Mouse (Mus musculus): ENCODE data around the gene Ccin. TPM values are rescaled to one million over a fixed set of nuclear protein-coding genes. Genes with fewer than 3 reads are reported as not detected.

Gene Ccin
- total RNA-seq, 2 experiments from 2014 or later, result not detected

DNA sequence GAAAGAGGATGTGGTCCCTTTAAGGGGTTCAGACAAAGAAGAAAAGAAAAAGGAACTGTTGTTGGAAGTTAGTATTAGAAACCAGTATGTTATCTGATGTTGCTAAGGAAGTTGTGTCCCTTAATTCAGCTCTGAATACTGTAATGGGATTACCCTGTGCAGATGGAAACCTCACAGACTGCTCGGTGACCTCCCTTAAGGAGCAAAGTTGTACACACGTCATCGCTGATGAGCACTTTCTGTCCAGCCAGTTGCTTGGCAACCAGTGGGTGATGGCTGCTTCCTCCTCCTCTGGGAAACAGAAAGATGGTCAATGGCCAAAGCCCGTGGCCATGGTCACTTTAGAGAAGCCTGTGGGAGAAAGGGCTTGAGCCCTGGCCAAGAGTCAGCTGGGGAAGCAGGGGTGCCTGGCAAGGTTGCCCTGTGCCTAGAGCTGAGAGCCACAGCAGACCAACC lies 9.7 kb upstream of the Ccin start:
- ATAC-seq (replicated peaks; ENCODE audit: poor library complexity, severe bottlenecking), result peak; percentile 75

DNA sequence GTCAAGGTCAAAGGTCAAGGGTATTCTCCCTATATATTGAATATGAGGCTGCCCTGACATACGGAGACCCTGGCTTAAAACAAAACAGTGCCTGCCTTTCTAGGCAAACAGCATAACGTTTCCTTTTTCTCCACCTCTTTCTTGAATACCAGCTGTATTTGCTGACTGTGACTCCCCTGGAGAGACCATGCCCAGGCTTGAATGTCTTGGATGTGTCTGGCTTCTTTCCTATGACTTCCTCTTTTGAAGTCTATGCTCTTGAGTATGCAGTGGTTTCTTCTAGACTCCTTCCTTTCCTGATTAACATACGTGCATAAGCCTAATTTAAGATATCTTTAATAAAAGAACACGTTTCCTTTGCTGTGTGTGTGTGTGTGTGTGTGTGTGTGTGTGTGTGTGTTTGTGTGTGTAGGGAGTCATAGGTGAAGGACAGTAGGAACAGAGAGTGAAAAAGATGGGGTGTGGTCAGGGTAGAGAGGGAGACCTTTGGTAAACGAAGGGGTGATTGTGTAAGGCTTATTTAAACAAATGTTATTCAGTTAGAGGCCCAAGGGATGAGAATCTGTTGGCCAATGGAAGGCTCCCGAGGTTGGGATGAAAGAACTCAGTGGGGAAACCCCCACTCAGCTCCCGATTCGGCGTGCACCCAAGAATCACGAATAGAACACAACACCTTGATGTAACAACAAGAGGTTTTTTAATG lies 8.2 kb upstream of the Ccin start:
- peak; percentile 28 for ATAC-seq (replicated peaks; ENCODE audit: poor library complexity, severe bottlenecking)

DNA sequence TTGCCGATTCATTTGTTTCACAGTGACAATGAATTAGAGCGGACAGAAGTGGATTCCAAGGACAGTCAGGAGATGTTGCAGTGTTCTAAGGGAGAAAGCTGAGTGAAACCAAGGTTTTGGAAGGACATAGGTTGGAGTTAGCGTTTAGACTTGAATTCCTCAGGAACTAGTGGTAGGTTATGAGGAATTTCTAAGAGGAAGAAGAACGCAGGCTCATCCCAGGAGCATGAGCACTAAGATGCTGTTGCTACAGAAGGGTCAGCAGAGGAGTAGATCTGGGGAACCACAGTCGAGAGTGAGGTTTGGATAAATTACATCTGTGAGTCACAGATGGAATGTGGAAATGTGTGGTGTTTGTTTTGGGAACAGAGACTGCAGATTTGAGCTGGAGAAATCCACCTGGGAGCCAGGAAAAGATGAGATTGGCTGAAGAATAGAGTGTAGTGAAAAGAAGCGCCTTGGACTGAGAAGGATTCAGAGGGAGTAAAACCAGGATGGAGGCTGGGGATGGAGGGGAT lies 7.0 kb upstream of the Ccin start:
- ATAC-seq (replicated peaks; ENCODE audit: poor library complexity, severe bottlenecking), result no peak

DNA sequence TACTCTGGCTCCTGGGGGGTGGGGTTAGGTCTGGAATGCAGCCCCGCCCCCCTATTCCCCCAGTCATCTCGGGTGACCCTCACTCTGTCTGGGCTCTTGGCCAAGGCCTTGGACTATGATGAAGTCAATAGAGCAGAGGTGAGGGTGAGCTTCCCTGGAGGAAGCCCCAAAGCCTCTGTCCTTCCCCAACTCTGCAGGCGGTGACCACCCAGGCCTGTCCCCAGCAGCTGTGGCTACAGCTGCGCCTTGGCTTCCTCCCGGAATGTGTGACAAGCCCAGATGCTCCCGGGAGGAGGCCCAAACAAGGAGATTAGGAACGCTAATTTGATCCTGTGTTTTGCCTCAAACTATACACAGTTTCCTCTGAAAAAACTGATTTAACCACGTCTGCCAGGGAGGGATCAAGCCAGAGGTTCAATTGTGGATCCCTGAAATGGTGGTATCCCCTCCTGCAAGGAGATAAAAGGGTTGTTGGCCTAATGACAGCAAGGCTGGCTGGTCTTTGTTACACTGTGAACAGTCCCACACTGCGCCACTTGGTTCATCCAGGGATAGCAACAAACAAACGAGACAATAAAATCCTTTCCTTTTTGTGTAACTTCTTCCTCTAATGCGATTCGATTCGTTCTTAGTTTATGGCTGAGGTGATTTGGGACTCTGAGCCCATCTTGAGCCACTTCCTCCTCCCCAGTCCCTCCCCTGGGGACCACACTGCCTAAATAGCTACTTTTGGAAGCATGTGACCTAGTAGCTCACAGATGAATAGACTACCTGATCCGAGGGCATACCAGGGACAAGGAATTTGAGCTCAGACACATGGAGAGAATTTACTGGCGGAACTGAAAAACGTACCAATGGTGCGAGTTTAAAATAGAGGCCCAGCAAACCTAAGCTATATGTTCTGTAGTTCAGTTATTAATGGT lies 4.5 kb upstream of the Ccin start:
- no peak for ATAC-seq (replicated peaks; ENCODE audit: poor library complexity, severe bottlenecking)

- ATAC-seq (replicated peaks; ENCODE audit: poor library complexity, severe bottlenecking), result no peak
Measured at GRCm38 (mm10) chr4:43979746-43980145, 3.5 kb upstream of the Ccin start.

GRCm38 (mm10) chr4:43980236-43980635 lies 3.0 kb upstream of the Ccin start:
- ATAC-seq (replicated peaks; ENCODE audit: poor library complexity, severe bottlenecking), result no peak

- no peak for ATAC-seq (replicated peaks; ENCODE audit: poor library complexity, severe bottlenecking)
Measured at GRCm38 (mm10) chr4:43980846-43981245, 2.4 kb upstream of the Ccin start.

DNA sequence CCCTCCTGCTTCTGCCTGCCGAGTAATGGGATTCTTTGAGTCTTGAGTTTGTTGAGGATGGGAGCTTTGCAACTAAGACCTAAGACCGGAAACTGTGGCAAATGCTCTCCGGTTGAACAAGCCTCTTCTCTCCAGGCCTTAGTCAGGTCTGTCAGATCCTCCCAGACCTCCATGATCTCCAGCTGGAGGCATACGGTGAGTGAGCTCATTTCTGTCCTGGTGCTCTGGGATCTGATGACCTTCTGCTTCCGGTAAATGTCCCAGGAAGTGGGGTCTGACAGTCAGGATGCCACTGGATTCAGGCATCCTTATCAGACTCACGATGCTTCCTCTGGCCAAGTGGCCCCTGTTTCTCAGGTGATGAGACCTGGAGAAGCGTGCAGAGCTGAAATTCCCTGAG lies 2.0 kb upstream of the Ccin start:
- ATAC-seq (replicated peaks; ENCODE audit: poor library complexity, severe bottlenecking), result no peak

DNA sequence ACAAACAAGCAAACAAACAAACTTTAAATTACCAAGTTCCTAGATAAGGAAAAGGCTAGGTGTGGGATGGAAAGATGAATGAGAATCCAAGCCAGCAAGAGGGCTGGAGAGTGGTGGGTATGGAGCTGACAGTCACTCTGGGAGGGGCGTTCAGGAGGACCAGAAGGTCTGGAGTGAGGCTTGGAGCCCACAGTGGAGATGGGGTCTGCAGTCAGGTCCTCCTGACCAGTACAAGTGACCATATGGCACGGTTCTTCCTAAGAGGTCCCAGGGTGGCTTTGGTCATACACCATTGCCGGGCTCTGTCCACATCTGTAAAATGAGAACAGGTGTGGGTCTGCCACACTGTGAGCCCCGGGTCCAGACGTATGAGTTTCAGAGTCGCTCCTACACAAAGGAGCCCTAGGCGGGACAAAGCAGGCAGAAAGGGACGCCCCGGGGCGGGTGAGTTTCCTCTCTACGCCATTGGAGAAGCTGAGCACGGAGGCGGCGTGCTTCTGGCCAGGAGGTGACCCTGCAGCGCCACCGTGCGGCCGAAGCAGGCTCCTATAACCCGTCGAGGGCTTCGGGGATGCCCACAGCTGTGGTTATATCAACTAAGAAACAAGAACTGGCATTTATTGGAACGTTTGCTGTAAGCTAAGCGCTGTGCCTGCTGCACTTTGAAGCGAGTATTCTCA lies 1.1 kb upstream of the Ccin start:
- peak; percentile 97 for ATAC-seq (replicated peaks; ENCODE audit: poor library complexity, severe bottlenecking)

DNA sequence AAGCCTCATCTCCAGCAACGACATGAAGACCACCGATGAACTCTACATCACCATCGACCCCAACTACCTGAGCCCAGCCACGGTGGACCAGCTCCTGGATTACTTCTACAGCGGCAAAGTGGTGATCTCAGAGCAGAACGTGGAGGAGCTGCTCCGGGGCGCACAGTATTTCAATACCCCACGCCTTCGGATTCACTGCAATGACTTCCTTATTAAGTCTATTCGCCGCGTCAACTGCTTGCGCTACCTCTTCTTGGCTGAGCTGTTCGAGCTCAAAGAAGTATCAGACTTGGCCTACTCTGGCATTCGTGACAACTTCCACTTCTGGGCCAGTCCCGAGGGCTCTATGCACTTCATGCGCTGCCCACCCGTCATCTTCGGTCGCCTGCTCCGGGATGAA lies 473 bp downstream of the Ccin start:
- no peak for ATAC-seq (replicated peaks; ENCODE audit: poor library complexity, severe bottlenecking)

DNA sequence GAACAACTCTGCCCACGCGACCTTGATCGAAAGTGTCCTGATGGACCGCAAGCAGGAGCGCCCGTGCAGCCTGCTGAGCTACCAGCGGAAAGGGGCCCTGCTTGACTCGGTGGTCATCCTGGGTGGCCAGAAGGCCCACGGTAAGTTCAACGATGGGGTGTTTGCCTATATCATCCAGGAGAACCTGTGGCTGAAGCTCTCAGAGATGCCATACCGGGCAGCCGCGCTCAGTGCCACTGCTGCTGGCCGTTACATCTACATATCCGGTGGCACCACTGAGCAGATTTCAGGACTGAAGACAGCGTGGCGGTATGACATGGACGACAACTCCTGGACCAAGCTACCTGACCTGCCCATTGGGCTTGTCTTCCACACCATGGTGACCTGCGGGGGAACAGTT lies 1.0 kb downstream of the Ccin start:
- no peak for ATAC-seq (replicated peaks; ENCODE audit: poor library complexity, severe bottlenecking)

GRCm38 (mm10) chr4:43988976-43989375 lies 5.7 kb downstream of the Ccin start:
- ATAC-seq (replicated peaks; ENCODE audit: poor library complexity, severe bottlenecking), result no peak

DNA sequence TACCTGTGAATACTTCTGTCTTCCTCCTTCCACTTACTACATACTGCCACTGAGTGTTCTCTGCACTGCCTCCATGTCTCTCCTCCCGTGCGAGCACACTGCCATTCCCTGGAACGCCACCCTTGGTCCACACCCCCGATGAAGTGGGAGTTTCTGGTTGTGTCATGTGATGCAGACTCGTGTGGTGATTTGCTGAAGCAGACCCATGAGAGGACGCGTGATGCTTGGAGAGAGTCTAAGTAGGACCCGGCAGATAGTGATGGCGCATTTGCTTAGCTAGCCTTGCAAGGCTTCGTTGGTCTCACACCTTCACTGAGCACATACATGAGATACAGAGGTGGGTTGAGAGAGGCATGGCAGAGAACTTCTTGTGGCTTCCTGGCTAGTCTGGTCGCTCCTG lies 9.8 kb downstream of the Ccin start:
- ATAC-seq (replicated peaks; ENCODE audit: poor library complexity, severe bottlenecking), result no peak

- ATAC-seq (replicated peaks; ENCODE audit: poor library complexity, severe bottlenecking), result no peak
Measured at GRCm38 (mm10) chr4:43994342-43994741, 11.1 kb downstream of the Ccin start.

- ATAC-seq (replicated peaks; ENCODE audit: poor library complexity, severe bottlenecking), result no peak
Measured at GRCm38 (mm10) chr4:44003622-44004021, 20.3 kb downstream of the Ccin start.

DNA sequence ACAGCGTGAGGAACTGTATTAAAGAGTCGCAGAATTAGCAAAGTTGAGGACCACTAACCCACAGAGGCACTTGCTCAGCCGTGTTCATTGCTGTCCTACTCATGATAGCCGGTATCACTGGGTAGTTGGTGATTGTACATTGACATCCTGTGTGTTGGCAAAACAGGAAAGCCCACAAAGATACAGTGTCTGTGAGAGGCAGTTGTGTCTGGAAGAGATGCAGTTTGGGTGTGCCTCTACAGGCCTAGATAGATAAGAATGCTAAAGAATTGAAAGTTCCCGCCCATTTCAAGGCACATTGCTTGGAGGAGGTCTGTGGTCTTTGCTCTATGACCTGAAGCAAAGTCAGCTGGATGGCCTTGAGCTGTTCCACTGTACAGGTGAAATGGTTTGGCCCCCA lies 20.8 kb downstream of the Ccin start, which contains the start of gene Clta:
TSS of gene Clta (plus strand) at position 327 of the 400 bp plus-strand sequence.
- ATAC-seq (replicated peaks; ENCODE audit: poor library complexity, severe bottlenecking), result no peak

GRCm38 (mm10) chr4:44004623-44005409 lies 21.5 kb downstream of the Ccin start:
- ATAC-seq (replicated peaks; ENCODE audit: poor library complexity, severe bottlenecking), result no peak

DNA sequence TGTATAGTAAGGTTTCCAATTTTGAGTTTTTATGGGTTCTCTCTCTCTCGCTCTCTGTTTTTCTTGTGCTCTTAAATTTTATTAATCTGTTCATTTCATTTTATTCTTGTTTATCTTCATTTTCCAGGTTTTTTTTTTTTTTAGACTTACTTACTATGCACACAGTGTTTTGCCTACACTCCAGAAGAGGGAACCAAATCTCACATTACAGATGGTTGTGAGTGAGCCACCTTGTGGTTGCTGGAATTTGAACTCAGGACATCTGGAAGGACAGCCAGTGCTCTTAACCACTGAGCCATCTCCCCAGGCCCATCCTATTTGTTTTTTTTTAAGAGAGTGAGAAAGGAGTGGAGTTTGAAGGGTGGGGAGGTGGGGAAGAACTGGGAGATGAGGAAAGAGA lies 26.9 kb downstream of the Ccin start:
- ATAC-seq (replicated peaks; ENCODE audit: poor library complexity, severe bottlenecking), result no peak

DNA sequence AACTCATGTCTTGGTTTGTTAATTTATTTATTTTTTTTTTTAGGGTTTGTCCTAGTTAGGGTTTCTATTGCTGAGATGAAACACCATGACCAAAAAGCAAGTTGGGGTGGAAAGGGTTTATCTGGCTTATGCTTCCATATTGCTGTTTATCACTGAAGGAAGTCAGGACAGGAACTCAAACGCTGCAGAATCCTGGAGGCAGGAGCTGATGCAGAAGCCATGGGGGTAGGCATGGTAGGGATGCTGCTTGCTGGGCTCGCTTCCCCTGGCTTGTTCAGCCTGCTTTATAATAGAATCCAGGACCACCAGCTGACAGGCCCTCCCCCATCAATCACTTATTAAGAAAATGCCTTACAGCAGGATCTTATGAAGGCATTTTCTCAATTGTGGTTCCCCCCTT lies 27.6 kb downstream of the Ccin start:
- no peak for ATAC-seq (replicated peaks; ENCODE audit: poor library complexity, severe bottlenecking)

DNA sequence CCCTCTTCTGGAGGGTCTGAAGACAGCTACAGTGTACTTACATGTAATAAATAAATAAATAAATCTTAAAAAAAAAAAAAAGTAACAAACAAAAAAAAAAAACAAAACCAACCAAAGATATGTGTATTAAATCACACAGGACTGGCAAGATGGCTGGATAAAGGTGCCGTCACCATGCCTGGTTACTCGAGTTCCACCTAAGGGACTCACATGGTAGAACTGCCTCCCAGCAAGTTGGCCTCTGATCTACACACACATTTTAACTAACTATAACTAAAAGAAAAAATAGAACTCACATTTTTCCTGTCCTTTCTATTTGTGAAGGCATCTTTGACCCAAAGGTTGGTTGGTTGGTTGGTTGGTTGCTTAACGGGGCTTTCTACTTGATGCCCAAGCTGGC lies 28.5 kb downstream of the Ccin start:
- ATAC-seq (replicated peaks; ENCODE audit: poor library complexity, severe bottlenecking), result no peak

All from granulocyte monocyte progenitor cell, adult 5-6 weeks (primary cell).